Mouse (Mus musculus) G1E (cell line): ENCODE data around the gene Hist1h4a.

Experiments
- CTCF ChIP-seq: IDR thresholded peaks from 2 replicates; pipeline ENCODE4 v1.5.1; 2012; ENCODE audit warnings: low read depth, low read length, inconsistent platforms, mixed read lengths
- POLR2AphosphoS5 ChIP-seq: IDR thresholded peaks from 2 replicates; pipeline ENCODE4 v1.6.1; 2012; ENCODE audit warnings: low read depth, low read length, inconsistent platforms; ENCODE audit not compliant: insufficient replicate concordance

GRCm38 (mm10) chr13:23757921-23758320, 3.1 kb downstream of the Hist1h4a start:
- no peak for TF ChIP-seq CTCF
- TF ChIP-seq POLR2AphosphoS5, result peak; percentile 87; the same call in 1 of the 2 replicates
